Mouse (Mus musculus): ENCODE results near the gene Mup3.

DNA sequence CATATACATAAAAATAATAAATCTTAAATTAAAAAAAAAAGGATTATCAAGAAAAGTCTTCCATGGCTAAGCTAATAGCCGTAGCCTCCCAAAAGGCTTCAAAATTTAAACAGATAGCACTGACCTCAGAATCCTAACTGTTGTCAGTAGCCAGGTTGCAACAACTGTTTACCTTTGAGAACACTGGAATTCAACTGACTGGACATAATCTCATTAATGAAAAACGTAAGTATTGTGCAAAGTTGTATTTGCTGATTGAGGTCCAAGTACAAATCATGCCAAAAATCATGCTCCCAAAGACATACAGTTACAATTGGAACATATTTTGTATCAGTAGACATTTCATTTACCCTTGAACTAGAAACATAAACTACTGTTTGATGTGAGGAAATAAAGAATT, 811 bp upstream of the Mup3 start:
- no peak for TF ChIP-seq CTCF (IDR thresholded peaks at IDR 0.05)
- TF ChIP-seq POLR2A (IDR thresholded peaks at IDR 0.05; ENCODE audit: insufficient read depth, low read depth, low read length): no peak

Data from heart, adult 2 months (tissue).